Mouse (Mus musculus): ENCODE data around the gene Fam227a. TPM values are rescaled to one million over a fixed set of nuclear protein-coding genes. Genes with fewer than 3 reads are reported as not detected.

The Fam227a gene
- polyA plus RNA-seq, 1 experiment from 2014 or later: 4.7 TPM

GRCm38 (mm10) chr15:79693740-79694139 lies 35.0 kb upstream of the Fam227a start:
- no peaks in the 10 kb centered on the region for H3K9me3 ChIP-seq (ENCODE audit: control insufficient read depth, low read length)
- H3K4me2 ChIP-seq (ENCODE audit: low read depth, low read length, severe bottlenecking): no peak overlapping the region
- no peaks in the 10 kb centered on the region for H3K27me3 ChIP-seq (ENCODE audit: control insufficient read depth, insufficient read depth, low read length)
- DNase-seq (ENCODE audit: low spot score) (no peak), ATAC-seq (replicated peaks; ENCODE audit: low FRiP score) (no peak)
- H3K4me1 ChIP-seq (replicated peaks; ENCODE audit: control insufficient read depth, insufficient read depth, low read length): peaks cover 5% of the 10 kb centered on the region; the same call in 1 of the 2 replicates
- no peak overlapping the region; the same call in 1 of the 2 replicates for H3K9ac ChIP-seq (ENCODE audit: low read length)
- H3K27ac ChIP-seq (ENCODE audit: low read depth, low read length): no peak overlapping the region
- no peaks in the 10 kb centered on the region for H3K36me3 ChIP-seq (ENCODE audit: control insufficient read depth, insufficient read depth, low read length)
- H3K4me3 ChIP-seq (ENCODE audit: low read depth, low read length): no peak overlapping the region
- 93% methylated on average over 11 of the region's 11 CpGs for WGBS

DNA sequence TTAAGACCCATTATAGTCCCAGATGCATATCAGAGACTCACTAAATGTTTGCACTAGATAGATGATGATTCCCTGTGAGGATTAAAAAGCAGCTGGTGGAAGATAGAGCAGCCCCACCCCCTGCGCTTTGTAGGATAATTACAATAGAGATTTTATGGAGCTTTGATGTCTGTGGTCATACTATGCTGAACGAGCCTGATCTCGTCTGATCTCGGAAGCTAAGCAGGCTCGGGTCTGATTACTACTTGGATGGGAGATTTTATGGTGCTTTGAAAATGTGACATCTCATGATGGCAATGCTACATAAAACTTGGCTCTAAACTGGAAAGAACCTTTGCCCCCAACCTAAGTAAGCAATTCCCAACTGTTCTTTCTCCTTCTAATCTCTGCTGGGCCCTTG lies 33.6 kb upstream of the Fam227a start:
- no peak overlapping the region; the same call in 1 of the 2 replicates for H3K9ac ChIP-seq (ENCODE audit: low read length)
- 78% methylated on average over 5 of the region's 5 CpGs for whole genome bisulfite sequencing
- H3K4me1 ChIP-seq (replicated peaks; ENCODE audit: control insufficient read depth, insufficient read depth, low read length): peaks cover 7% of the 10 kb centered on the region; the same call in 1 of the 2 replicates
- H3K4me3 ChIP-seq (ENCODE audit: low read depth, low read length): no peak overlapping the region
- no peaks in the 10 kb centered on the region for H3K36me3 ChIP-seq (ENCODE audit: control insufficient read depth, insufficient read depth, low read length)
- no peak for DNase-seq (ENCODE audit: low spot score)
- no peak for ATAC-seq (replicated peaks; ENCODE audit: low FRiP score)
- H3K27me3 ChIP-seq (ENCODE audit: control insufficient read depth, insufficient read depth, low read length): no peaks in the 10 kb centered on the region
- no peak overlapping the region for H3K27ac ChIP-seq (ENCODE audit: low read depth, low read length)
- H3K9me3 ChIP-seq (ENCODE audit: control insufficient read depth, low read length): no peaks in the 10 kb centered on the region
- peak overlapping the region; percentile 100; the same call in 1 of the 2 replicates for H3K4me2 ChIP-seq (ENCODE audit: low read depth, low read length, severe bottlenecking)

DNA sequence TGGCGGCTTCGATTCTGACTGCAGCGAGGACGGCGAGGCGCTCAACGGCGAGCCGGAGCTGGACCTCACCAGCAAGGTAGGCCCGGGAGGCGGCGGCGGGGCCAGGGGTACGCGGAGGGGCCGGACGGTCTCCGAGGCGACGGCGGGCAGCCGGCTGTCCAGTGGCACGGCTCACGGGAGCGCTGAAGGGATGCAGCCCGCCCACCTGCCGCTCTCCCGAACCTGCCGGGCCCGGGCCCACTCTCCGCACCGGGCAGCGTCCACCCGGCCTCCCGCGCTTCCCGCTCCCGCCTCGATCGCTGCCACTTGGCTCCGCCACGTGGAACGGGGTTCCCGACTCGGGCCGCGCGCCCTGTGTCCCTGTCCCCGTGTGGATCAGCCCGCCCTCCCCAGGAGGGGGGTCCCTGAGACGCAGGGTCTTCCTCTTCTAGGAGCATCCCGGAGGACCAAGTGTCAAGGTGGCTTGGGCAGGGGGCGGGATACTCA lies 32.3 kb upstream of the Fam227a start:
- peak overlapping the region; percentile 86 for H3K4me3 ChIP-seq (ENCODE audit: low read depth, low read length)
- no peaks in the 10 kb centered on the region for H3K36me3 ChIP-seq (ENCODE audit: control insufficient read depth, insufficient read depth, low read length)
- ATAC-seq (replicated peaks; ENCODE audit: low FRiP score) (peak; percentile 48), DNase-seq (ENCODE audit: low spot score) (no peak)
- peak overlapping the region; percentile 100 for H3K4me2 ChIP-seq (ENCODE audit: low read depth, low read length, severe bottlenecking)
- peak overlapping the region; percentile 87 for H3K27ac ChIP-seq (ENCODE audit: low read depth, low read length)
- WGBS: 0% methylated on average over 42 of the region's 53 CpGs
- no peaks in the 10 kb centered on the region for H3K27me3 ChIP-seq (ENCODE audit: control insufficient read depth, insufficient read depth, low read length)
- peak overlapping the region; percentile 94 for H3K9ac ChIP-seq (ENCODE audit: low read length)
- H3K4me1 ChIP-seq (replicated peaks; ENCODE audit: control insufficient read depth, insufficient read depth, low read length): peaks cover 7% of the 10 kb centered on the region; the same call in 1 of the 2 replicates
- H3K9me3 ChIP-seq (ENCODE audit: control insufficient read depth, low read length): no peaks in the 10 kb centered on the region

DNA sequence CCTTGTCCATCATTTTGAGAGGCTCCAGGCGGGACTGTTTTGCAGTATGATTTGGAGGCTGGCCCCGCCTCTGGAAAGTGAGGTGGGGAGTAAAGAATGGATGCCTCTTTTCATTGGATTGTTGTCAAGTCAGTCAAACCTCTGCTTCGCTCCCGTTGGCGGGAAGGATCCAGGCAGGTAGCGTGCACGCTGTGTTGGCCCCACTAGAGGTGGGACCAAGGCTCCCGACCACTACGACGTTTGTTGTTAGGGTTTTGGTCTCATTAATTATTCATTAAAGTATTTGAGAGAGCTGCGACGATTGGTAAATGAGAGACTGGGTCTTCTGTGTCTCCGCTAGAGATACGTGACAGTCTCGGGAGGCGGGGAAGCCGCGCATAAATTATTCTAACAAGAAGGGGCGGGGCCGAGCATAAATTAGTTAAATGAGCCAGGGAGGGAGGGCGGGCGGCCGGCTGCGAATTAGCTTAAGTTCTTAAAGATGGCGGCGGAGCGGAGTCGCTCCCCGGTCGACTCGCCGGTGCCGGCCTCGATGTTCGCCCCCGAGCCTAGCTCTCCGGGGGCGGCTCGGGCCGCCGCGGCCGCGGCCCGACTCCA lies 31.8 kb upstream of the Fam227a start, which contains the start of gene Gtpbp1:
Gtpbp1 (plus strand) TSS at position 420 of the 597 bp plus-strand sequence.
- WGBS: under 1% methylated on average over 43 of the region's 45 CpGs
- peaks cover 7% of the 10 kb centered on the region; the same call in 1 of the 2 replicates for H3K4me1 ChIP-seq (replicated peaks; ENCODE audit: control insufficient read depth, insufficient read depth, low read length)

DNA sequence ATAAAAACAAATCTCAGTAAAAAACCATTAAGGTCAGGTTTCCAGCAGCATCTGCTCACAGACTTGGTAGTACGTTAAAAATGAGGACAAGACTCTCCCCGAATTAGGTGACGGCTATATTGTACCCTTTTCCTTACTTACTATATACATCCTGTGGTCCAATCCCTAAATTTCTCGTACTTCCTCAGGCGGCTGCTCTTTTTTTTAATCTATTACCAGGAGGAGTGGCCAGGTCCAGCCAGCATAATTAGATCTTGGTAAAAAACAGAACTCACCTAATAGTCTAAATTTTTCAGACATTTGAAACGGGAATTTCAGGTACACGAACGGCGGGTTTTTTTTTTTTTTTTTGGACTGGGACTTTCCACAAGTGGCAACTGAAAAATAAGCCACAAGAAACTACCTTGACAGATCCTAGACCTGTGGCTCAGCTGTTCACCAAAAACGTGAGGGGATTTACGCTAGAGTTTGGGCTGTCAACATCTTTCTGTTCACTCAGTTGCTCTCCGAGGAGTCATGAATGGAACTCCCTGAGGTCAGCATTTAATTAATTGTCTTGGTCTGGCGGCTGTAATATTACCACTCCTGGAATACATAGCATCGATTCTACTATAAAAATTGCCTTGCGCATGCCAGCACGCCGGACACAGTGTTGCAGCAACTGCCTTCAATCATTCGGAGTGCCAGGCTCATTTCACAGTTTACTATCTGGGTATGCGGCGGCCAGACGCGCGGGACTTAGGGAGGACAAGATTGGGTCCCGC lies 31.1 kb upstream of the Fam227a start:
- Histone ChIP-seq H3K9ac (ENCODE audit: low read length) (no peak overlapping the region), H3K27me3 (ENCODE audit: control insufficient read depth, insufficient read depth, low read length) (no peaks in the 10 kb centered on the region), H3K36me3 (ENCODE audit: control insufficient read depth, insufficient read depth, low read length) (no peaks in the 10 kb centered on the region), H3K4me2 (ENCODE audit: low read depth, low read length, severe bottlenecking) (peak overlapping the region; percentile 59), H3K27ac (ENCODE audit: low read depth, low read length) (no peak overlapping the region), H3K4me3 (ENCODE audit: low read depth, low read length) (peak overlapping the region; percentile 86), H3K9me3 (ENCODE audit: control insufficient read depth, low read length) (no peaks in the 10 kb centered on the region), H3K4me1 (replicated peaks; ENCODE audit: control insufficient read depth, insufficient read depth, low read length) (peaks cover 12% of the 10 kb centered on the region)
- 17% methylated on average over 24 of the region's 24 CpGs for WGBS
- DNase-seq (ENCODE audit: low spot score) (no peak), ATAC-seq (replicated peaks; ENCODE audit: low FRiP score) (no peak)

More for the DNA sequence above, 31.8 kb upstream of the Fam227a start, which contains the start of gene Gtpbp1:
- no peaks in the 10 kb centered on the region for H3K36me3 ChIP-seq (ENCODE audit: control insufficient read depth, insufficient read depth, low read length)
- peak; percentile 95 for ATAC-seq (replicated peaks; ENCODE audit: low FRiP score)
- H3K9me3 ChIP-seq (ENCODE audit: control insufficient read depth, low read length): no peaks in the 10 kb centered on the region
- peak within 1 kb of the TSS; percentile 86 for H3K4me3 ChIP-seq (ENCODE audit: low read depth, low read length)
- no peaks in the 10 kb centered on the region for H3K27me3 ChIP-seq (ENCODE audit: control insufficient read depth, insufficient read depth, low read length)
- peak within 1 kb of the TSS; percentile 100 for H3K4me2 ChIP-seq (ENCODE audit: low read depth, low read length, severe bottlenecking)
- peak; percentile 96 for DNase-seq (ENCODE audit: low spot score)
- peak within 1 kb of the TSS; percentile 87 for H3K27ac ChIP-seq (ENCODE audit: low read depth, low read length)
- H3K9ac ChIP-seq (ENCODE audit: low read length): peak within 1 kb of the TSS; percentile 94

DNA sequence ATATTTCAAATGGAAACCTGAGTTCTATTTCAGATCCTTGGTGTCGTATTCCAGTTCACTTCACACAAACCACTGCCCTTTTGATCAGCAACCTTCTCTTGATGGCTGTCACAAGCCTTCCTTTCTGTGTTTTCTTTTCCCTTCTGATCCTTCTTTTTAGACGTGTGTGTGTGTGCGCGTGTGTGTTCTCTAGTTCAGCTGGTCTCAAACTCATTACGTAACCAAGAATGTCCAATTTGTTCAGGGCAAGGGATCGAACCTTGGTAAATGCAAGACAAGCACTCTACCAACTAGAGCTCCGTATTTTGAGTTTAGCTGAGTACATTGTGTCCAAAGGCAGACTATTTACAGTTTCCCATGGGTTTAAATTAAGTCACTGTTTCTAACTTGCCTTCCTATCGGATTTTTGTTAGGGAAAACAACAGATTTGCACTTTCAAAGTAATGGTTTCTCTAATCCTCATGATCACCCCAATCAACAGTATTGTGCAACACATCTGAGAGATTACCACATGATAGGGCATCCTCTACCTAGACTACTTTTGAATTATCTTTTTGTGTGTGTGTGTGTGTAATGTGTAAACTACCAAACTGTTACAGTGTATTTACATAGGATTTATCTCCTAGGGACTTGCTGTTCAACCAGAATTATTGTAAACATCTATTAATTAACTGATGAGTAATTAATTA lies 29.7 kb upstream of the Fam227a start:
- no peaks in the 10 kb centered on the region for H3K36me3 ChIP-seq (ENCODE audit: control insufficient read depth, insufficient read depth, low read length)
- no peak for ATAC-seq (replicated peaks; ENCODE audit: low FRiP score)
- WGBS: 4% methylated on average over 8 of the region's 8 CpGs
- H3K27ac ChIP-seq (ENCODE audit: low read depth, low read length): peak overlapping the region; percentile 92
- H3K4me1 ChIP-seq (replicated peaks; ENCODE audit: control insufficient read depth, insufficient read depth, low read length): peaks cover 18% of the 10 kb centered on the region
- H3K9me3 ChIP-seq (ENCODE audit: control insufficient read depth, low read length): no peaks in the 10 kb centered on the region
- H3K9ac ChIP-seq (ENCODE audit: low read length): peak overlapping the region; percentile 83
- H3K27me3 ChIP-seq (ENCODE audit: control insufficient read depth, insufficient read depth, low read length): no peaks in the 10 kb centered on the region
- DNase-seq (ENCODE audit: low spot score): no peak
- H3K4me2 ChIP-seq (ENCODE audit: low read depth, low read length, severe bottlenecking): peak overlapping the region; percentile 90
- H3K4me3 ChIP-seq (ENCODE audit: low read depth, low read length): peak overlapping the region; percentile 89

GRCm38 (mm10) chr15:79687646-79688267 lies 29.0 kb upstream of the Fam227a start, which contains the start of gene Josd1:
TSS of gene Josd1 (minus strand) at chr15:79687919.
- peak within 1 kb of the TSS; percentile 90 for H3K4me2 ChIP-seq (ENCODE audit: low read depth, low read length, severe bottlenecking)
- H3K27ac ChIP-seq (ENCODE audit: low read depth, low read length): peak within 1 kb of the TSS; percentile 92
- under 1% methylated on average over 65 of the region's 72 CpGs for WGBS
- H3K27me3 ChIP-seq (ENCODE audit: control insufficient read depth, insufficient read depth, low read length): no peaks in the 10 kb centered on the region
- H3K9ac ChIP-seq (ENCODE audit: low read length): peak within 1 kb of the TSS; percentile 83
- ATAC-seq (replicated peaks; ENCODE audit: low FRiP score): peak; percentile 65
- H3K9me3 ChIP-seq (ENCODE audit: control insufficient read depth, low read length): no peaks in the 10 kb centered on the region
- no peaks in the 10 kb centered on the region for H3K36me3 ChIP-seq (ENCODE audit: control insufficient read depth, insufficient read depth, low read length)
- peaks cover 18% of the 10 kb centered on the region for H3K4me1 ChIP-seq (replicated peaks; ENCODE audit: control insufficient read depth, insufficient read depth, low read length)
- DNase-seq (ENCODE audit: low spot score): peak; percentile 97
- peak within 1 kb of the TSS; percentile 89 for H3K4me3 ChIP-seq (ENCODE audit: low read depth, low read length)

- Histone ChIP-seq H3K9ac (ENCODE audit: low read length) (peak overlapping the region; percentile 83), H3K27me3 (ENCODE audit: control insufficient read depth, insufficient read depth, low read length) (no peaks in the 10 kb centered on the region), H3K4me3 (ENCODE audit: low read depth, low read length) (peak overlapping the region; percentile 89), H3K9me3 (ENCODE audit: control insufficient read depth, low read length) (no peaks in the 10 kb centered on the region), H3K36me3 (ENCODE audit: control insufficient read depth, insufficient read depth, low read length) (no peaks in the 10 kb centered on the region), H3K4me2 (ENCODE audit: low read depth, low read length, severe bottlenecking) (peak overlapping the region; percentile 90), H3K27ac (ENCODE audit: low read depth, low read length) (peak overlapping the region; percentile 92), H3K4me1 (replicated peaks; ENCODE audit: control insufficient read depth, insufficient read depth, low read length) (peaks cover 16% of the 10 kb centered on the region)
- no peak for DNase-seq (ENCODE audit: low spot score)
- ATAC-seq (replicated peaks; ENCODE audit: low FRiP score): no peak
- WGBS: 0% methylated on average over 33 of the region's 33 CpGs
Measured at GRCm38 (mm10) chr15:79687175-79687574, 28.4 kb upstream of the Fam227a start.

All from forebrain, embryonic 11.5 days (tissue).